Comparison of ENCODE assay signal across 7 mouse cellular contexts in the genomic region with DNA sequence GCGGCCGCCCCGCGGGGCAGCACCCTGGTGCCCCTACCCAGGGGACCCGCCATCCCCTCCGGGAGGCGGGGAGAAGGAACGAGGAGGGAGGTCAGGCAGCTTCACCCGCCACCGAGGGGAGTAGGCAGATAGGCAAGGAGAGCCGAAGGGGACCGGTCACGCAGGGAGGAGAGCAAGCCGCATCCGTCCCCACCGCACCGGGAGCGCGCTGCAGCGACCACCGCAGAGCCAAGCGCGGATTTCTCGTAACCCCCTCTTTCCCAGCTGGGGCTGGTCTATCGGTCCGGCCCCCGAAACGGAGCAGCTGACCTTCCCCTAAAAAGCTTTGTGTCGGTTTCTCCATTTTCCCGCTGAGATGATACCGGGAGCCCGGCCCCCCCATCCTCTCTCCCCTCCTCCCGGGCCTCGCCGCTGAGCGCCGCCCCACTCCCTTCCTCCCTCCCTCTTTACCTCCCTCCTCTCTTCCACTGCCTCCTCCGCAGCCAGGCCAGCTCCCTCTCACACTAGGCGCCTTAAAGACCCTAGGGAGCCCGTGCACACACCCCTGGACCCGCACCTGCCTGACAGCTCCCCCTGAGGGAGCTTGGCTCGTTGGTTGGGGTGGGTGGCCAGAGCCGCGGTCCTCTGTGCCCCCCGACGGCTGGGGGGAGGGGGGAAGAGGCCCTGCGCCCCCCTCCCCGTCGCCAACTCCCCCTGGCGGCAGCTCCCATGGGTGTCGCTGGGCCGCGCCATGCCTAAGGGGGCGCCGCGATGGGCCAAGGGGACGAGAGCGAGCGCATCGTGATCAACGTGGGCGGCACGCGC. TPM values are rescaled to one million over a fixed set of nuclear protein-coding genes. Genes with fewer than 3 reads are reported as not detected.
DNase-seq lines count a peak whose midpoint lies in the region; ATAC-seq and TF ChIP-seq lines count a peak whose summit lies in the region.

No protein-coding gene starts in this region.

- ATAC-seq in megakaryocyte, adult 5-6 weeks (ENCODE audit: poor library complexity, severe bottlenecking), result no peak
- no peak; the same call in 1 of the 2 replicates for ATAC-seq in embryonic facial prominence, embryonic 11.5 days (replicated peaks; ENCODE audit: insufficient number of reproducible peaks, low FRiP score, low TSS enrichment, low read depth)
- peak; percentile 35 for ATAC-seq in midbrain, embryonic 14.5 days (ENCODE audit: low FRiP score, low TSS enrichment)
- ATAC-seq in erythroblast, adult 5-6 weeks (replicated peaks; ENCODE audit: low FRiP score, poor library complexity, severe bottlenecking), result no peak

- peaks cover 9% of the 10 kb centered on the region for H3K9me3 ChIP-seq in megakaryocyte, embryonic 14.5 days
- H3K9me3 ChIP-seq in embryonic facial prominence, embryonic 11.5 days (replicated peaks; ENCODE audit: control insufficient read depth, low read length), result no peaks in the 10 kb centered on the region
- no peaks in the 10 kb centered on the region for H3K9me3 ChIP-seq in midbrain, embryonic 14.5 days (ENCODE audit: control insufficient read depth, low read length)

- WGBS in embryonic facial prominence, embryonic 11.5 days, result 1% methylated on average over 51 of the region's 64 CpGs
- under 1% methylated on average over 64 of the region's 64 CpGs for WGBS in midbrain, embryonic 14.5 days

- H3K27ac ChIP-seq in embryonic facial prominence, embryonic 11.5 days (replicated peaks; ENCODE audit: low read depth, low read length), result no peak overlapping the region
- H3K27ac ChIP-seq in layer of hippocampus, adult 2 months, result peak overlapping the region; percentile 94
- peak overlapping the region; percentile 88 for H3K27ac ChIP-seq in midbrain, embryonic 14.5 days (replicated peaks; ENCODE audit: low read depth, low read length)

- H3K4me2 ChIP-seq in embryonic facial prominence, embryonic 11.5 days (ENCODE audit: low read depth, low read length), result peak overlapping the region; percentile 94
- H3K4me2 ChIP-seq in midbrain, embryonic 14.5 days (ENCODE audit: low read length), result peak overlapping the region; percentile 75

- H3K9ac ChIP-seq in embryonic facial prominence, embryonic 11.5 days (replicated peaks; ENCODE audit: low read length), result peak overlapping the region; percentile 32; the same call in 1 of the 2 replicates
- H3K9ac ChIP-seq in midbrain, embryonic 14.5 days (replicated peaks; ENCODE audit: low read length), result peak overlapping the region; percentile 88

- no peaks in the 10 kb centered on the region for H3K36me3 ChIP-seq in megakaryocyte, embryonic 14.5 days (replicated peaks; ENCODE audit: low read length)
- no peaks in the 10 kb centered on the region for H3K36me3 ChIP-seq in embryonic facial prominence, embryonic 11.5 days (replicated peaks; ENCODE audit: control insufficient read depth, insufficient read depth, low read depth, low read length)
- no peaks in the 10 kb centered on the region for H3K36me3 ChIP-seq in midbrain, embryonic 14.5 days (ENCODE audit: control insufficient read depth, insufficient read depth, low read length)

- H3K4me3 ChIP-seq in megakaryocyte, embryonic 14.5 days (replicated peaks), result peak overlapping the region; percentile 47
- peak overlapping the region; percentile 45 for H3K4me3 ChIP-seq in embryonic facial prominence, embryonic 11.5 days (ENCODE audit: low read depth, low read length)
- H3K4me3 ChIP-seq in layer of hippocampus, adult 2 months, result peak overlapping the region; percentile 83
- H3K4me3 ChIP-seq in midbrain, embryonic 14.5 days (replicated peaks; ENCODE audit: low read depth, low read length), result peak overlapping the region; percentile 91

- peak; percentile 82 for TF ChIP-seq CTCF in layer of hippocampus, adult 2 months (conservative IDR thresholded peaks at IDR 0.05)

- peaks cover 84% of the 10 kb centered on the region for H3K27me3 ChIP-seq in megakaryocyte, embryonic 14.5 days (replicated peaks)
- peaks cover 50% of the 10 kb centered on the region for H3K27me3 ChIP-seq in embryonic facial prominence, embryonic 11.5 days (ENCODE audit: control insufficient read depth, insufficient read depth, low read length)
- H3K27me3 ChIP-seq in midbrain, embryonic 14.5 days (ENCODE audit: control insufficient read depth, insufficient read depth, low read length), result peaks cover 36% of the 10 kb centered on the region

- H3K4me1 ChIP-seq in megakaryocyte, embryonic 14.5 days, result peaks cover 41% of the 10 kb centered on the region
- peaks cover 3% of the 10 kb centered on the region; the same call in 1 of the 2 replicates for H3K4me1 ChIP-seq in embryonic facial prominence, embryonic 11.5 days (ENCODE audit: control insufficient read depth, insufficient read depth, low read length)
- H3K4me1 ChIP-seq in midbrain, embryonic 14.5 days (ENCODE audit: control insufficient read depth, insufficient read depth, low read length), result peaks cover 39% of the 10 kb centered on the region

- no peak for DNase-seq in embryonic facial prominence, embryonic 11.5 days (ENCODE audit: low spot score)
- peak; percentile 65 to 72 for DNase-seq in layer of hippocampus, adult 2 months (ENCODE audit: low spot score in 2 of 2)
- peak; percentile 80 for DNase-seq in midbrain, embryonic 14.5 days
- DNase-seq in thymus, postnatal 25 days, result peak; percentile 20

RNA-seq across cellular contexts. Expression of gene Kcnc1, which starts 0.8 kb away (rescaled TPM):
- 0.27 TPM in 1 of 2 replicates, not detected in the other for polyA plus RNA-seq in megakaryocyte, embryonic 14.5 days (2012; ENCODE audit: insufficient read depth, low replicate concordance)
- total RNA-seq in megakaryocyte, adult 5-6 weeks (2015), result 0.04 TPM in 1 of 2 replicates, not detected in the other
- 0.04 TPM in 2 replicates for total RNA-seq in megakaryocyte, adult 5-6 weeks (2017)
- 0.55 and 1.3 TPM in 2 replicates for polyA plus RNA-seq in embryonic facial prominence, embryonic 11.5 days (2014; fragmentation: Nextera tagmentation; extraction: Ambion mirVana)
- 100 to 1,000 TPM; 120 TPM for total RNA-seq in layer of hippocampus, adult 2 months (2021)
- 13.9 and 15.4 TPM in 2 replicates for polyA plus RNA-seq in midbrain, embryonic 14.5 days (2014; fragmentation: Nextera tagmentation; extraction: Ambion mirVana)
- total RNA-seq in erythroblast, adult 5-6 weeks (2015; ENCODE audit: low replicate concordance), result not detected in 2 replicates
- not detected in 2 replicates for total RNA-seq in erythroblast, adult 5-6 weeks (2017; ENCODE audit: low replicate concordance)

RNA-seq across cellular contexts. Expression of gene Myod1, which starts 20.9 kb away (rescaled TPM):
- polyA plus RNA-seq in megakaryocyte, embryonic 14.5 days (2012; ENCODE audit: insufficient read depth, low replicate concordance), result not detected in 2 replicates
- not detected in 2 replicates for total RNA-seq in megakaryocyte, adult 5-6 weeks (2015)
- not detected in 2 replicates for total RNA-seq in megakaryocyte, adult 5-6 weeks (2017)
- polyA plus RNA-seq in embryonic facial prominence, embryonic 11.5 days (2014; fragmentation: Nextera tagmentation; extraction: Ambion mirVana), result 7.8 and 8.1 TPM in 2 replicates
- under 1 TPM in 1 of 2 experiments, not detected in 1; 0.20 TPM for total RNA-seq in layer of hippocampus, adult 2 months (2021)
- not detected in 2 replicates for polyA plus RNA-seq in midbrain, embryonic 14.5 days (2014; fragmentation: Nextera tagmentation; extraction: Ambion mirVana)
- total RNA-seq in erythroblast, adult 5-6 weeks (2015; ENCODE audit: low replicate concordance), result not detected in 2 replicates
- not detected in 2 replicates for total RNA-seq in erythroblast, adult 5-6 weeks (2017; ENCODE audit: low replicate concordance)

Comparison
In these comparisons a context has a peak if more than half of its experiments do, and no peak if none do; other contexts are left out.
1. RNA of gene Kcnc1, which starts 0.8 kb away (total RNA-seq): 120 TPM in layer of hippocampus, adult 2 months; 0.04 TPM in megakaryocyte, adult 5-6 weeks and not detected in erythroblast, adult 5-6 weeks; every median in the first group is over 100 times any median in the second.
2. Peak in every context shown above with its lines, with median percentiles within 50 percentile points of each other: H3K4me3 ChIP-seq.